Mouse (Mus musculus): ENCODE measurements around the gene Ndufaf2.

GRCm38 (mm10) chr13:108157156-108157555 lies 1.3 kb downstream of the Ndufaf2 start:
- no peak for TF ChIP-seq CTCF (conservative IDR thresholded peaks at IDR 0.05 in 1 of 2, IDR thresholded peaks at IDR 0.05 in 1 of 2; ENCODE audit: low read depth in 2 of 2, low read length in 2 of 2)
- TF ChIP-seq ETS1 (conservative IDR thresholded peaks at IDR 0.05; ENCODE audit: low read depth, low read length) = no peak
- no peak for TF ChIP-seq POLR2A (IDR thresholded peaks at IDR 0.05; ENCODE audit: low read depth, low read length)
- no peak for TF ChIP-seq EP300 (IDR thresholded peaks at IDR 0.05; ENCODE audit: low read length)
- TF ChIP-seq CHD1 (IDR thresholded peaks at IDR 0.05; ENCODE audit: low read depth, low read length) = no peak
- TF ChIP-seq PAX5 (IDR thresholded peaks at IDR 0.05; ENCODE audit: low read length) = no peak
- TF ChIP-seq ZC3H11A (IDR thresholded peaks at IDR 0.05; ENCODE audit: low read depth, low read length) = no peak
- no peak for TF ChIP-seq ZMIZ1 (IDR thresholded peaks at IDR 0.05; ENCODE audit: low read depth, low read length)

Measured in CH12.LX (cell line).